Mouse (Mus musculus) limb, embryonic 11.5 days (tissue): Measurements from ENCODE around the gene Kcnk5. TPM values are rescaled to one million over a fixed set of nuclear protein-coding genes. Genes with fewer than 3 reads are reported as not detected.

Experiments
- ATAC-seq: fragments of 200-750 bp; cut with Nextera tagmentation; 2 replicates; pipeline ENCODE4 v1.8.0; 2017; ENCODE audit warnings: low read depth; ENCODE audit not compliant: insufficient number of reproducible peaks, low FRiP score, low TSS enrichment
- DNase-seq: peaks from one replicate; pipeline ENCODE4 v3.0.0-alpha.2; 2015; ENCODE audit warnings: low spot score
- H3K27ac ChIP-seq: fragments of 300-500 bp; sonication (generic); replicated peaks from 2 replicates; pipeline ENCODE4 v1.5.1; 2014; ENCODE audit warnings: low read depth, mild to moderate bottlenecking, low read length
- H3K27me3 ChIP-seq: fragments of 300-500 bp; sonication (generic); 2 replicates; pipeline ENCODE4 v1.6.1; 2014; ENCODE audit warnings: mild to moderate bottlenecking, low read length, mixed read lengths; ENCODE audit not compliant: control insufficient read depth, insufficient read depth
- H3K36me3 ChIP-seq: fragments of 300-500 bp; sonication (generic); 2 replicates; pipeline ENCODE4 v1.6.1; 2014; ENCODE audit warnings: mild to moderate bottlenecking, low read length, moderate library complexity, mixed read lengths; ENCODE audit not compliant: control insufficient read depth, insufficient read depth
- H3K4me1 ChIP-seq: fragments of 300-500 bp; sonication (generic); 2 replicates; pipeline ENCODE4 v1.6.1; 2014; ENCODE audit warnings: low read length, mixed read lengths; ENCODE audit not compliant: control insufficient read depth, insufficient read depth
- H3K4me2 ChIP-seq: fragments of 300-500 bp; sonication (generic); 2 replicates; pipeline ENCODE4 v1.6.1; 2014; ENCODE audit warnings: low read depth, mild to moderate bottlenecking, moderate library complexity; ENCODE audit not compliant: severe bottlenecking
- H3K4me3 ChIP-seq: fragments of 300-500 bp; sonication (generic); 2 replicates; pipeline ENCODE4 v1.5.1; 2014; ENCODE audit warnings: low read depth, low read length
- H3K9ac ChIP-seq: fragments of 300-500 bp; sonication (generic); 2 replicates; pipeline ENCODE4 v1.6.1; 2014; ENCODE audit warnings: mild to moderate bottlenecking, low read length
- H3K9me3 ChIP-seq: fragments of 300-500 bp; sonication (generic); 2 replicates; pipeline ENCODE4 v1.6.1; 2016; ENCODE audit warnings: low read length; ENCODE audit not compliant: control insufficient read depth
- WGBS: fragments of 180-500 bp; shearing (Covaris S2); extraction: QIAGEN DNeasy Blood & Tissue Kit; methylation state at CpG from one replicate; pipeline ENCODE4 v1.1.7; 2014; 5-methylcytosine and 5-hydroxymethylcytosine counted together
- polyA plus RNA-seq: library from polyadenylated mRNA; unstranded; fragments of >200 nt; fragmentation: Nextera tagmentation; extraction: Ambion mirVana; gene quantifications from 2 replicates; pipeline ENCODE4 v1.2.1, GENCODE M21; 2014

The Kcnk5 gene
- polyA plus RNA-seq, 1 experiment from 2014 or later, result 5.2 TPM

DNA sequence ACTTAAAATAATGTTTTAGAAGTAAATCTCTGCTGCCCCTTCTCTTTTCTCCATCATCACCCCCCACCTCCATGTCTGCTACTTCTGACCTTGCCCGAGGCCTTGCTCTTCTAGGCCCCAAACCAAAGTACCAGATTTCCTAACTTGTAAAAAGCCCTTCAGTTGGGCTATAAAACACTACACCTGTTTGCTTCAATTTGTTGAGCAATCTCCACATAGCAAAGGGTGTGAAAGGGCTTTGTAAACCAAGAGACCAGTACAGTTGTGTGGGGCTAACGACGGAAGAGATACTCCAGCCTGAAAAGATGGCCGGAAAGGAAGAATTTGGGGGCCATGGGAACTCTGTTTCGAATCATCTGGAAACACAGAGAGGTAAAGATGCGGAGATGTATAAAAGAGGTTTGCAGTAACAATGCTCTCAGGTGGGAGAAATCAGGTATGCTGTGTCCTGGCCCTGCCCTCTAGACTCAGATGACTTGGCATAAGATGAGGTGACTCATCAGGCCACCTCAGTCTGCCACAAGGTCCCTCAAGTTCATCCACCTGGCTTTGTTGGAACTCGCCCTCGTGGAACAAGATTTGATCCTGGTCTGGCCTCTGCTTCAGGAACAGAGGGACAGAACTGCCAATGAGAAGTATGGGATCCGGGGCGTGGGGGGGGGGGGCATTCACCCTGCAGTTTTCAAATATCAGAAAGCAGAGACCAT is 46.5 kb downstream of the Kcnk5 start:
- H3K36me3 ChIP-seq, result no peaks in the 10 kb centered on the region
- no peak for DNase-seq
- WGBS, result 83% methylated on average over 10 of the region's 10 CpGs
- no peak overlapping the region for H3K9ac ChIP-seq
- no peaks in the 10 kb centered on the region; the same call in 1 of the 2 replicates for H3K4me1 ChIP-seq
- no peaks in the 10 kb centered on the region for H3K27me3 ChIP-seq
- ATAC-seq, result no peak
- no peaks in the 10 kb centered on the region for H3K9me3 ChIP-seq
- no peak overlapping the region for H3K27ac ChIP-seq
- H3K4me3 ChIP-seq, result no peak overlapping the region
- H3K4me2 ChIP-seq, result no peak overlapping the region

DNA sequence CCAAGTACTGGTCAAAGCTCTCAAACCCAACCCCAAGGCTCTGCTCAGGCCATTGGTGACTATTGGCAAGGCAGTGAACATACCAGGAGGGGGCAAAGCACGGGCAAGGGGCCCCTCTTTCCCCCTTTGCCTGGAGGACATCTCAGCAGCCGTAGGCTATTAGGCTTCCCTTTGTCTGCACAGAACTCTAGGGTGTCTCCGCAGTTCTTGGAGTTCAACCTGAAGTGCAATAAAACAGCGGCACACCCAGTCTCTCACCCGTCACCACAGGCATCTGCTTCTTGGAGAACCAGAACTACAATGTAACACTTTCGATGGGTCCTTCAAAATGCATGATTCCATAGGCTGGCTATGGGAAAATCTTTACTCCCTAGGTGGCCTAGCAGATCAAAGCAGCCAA is 53.4 kb downstream of the Kcnk5 start:
- no peaks in the 10 kb centered on the region for H3K27me3 ChIP-seq
- no peak overlapping the region for H3K4me2 ChIP-seq
- H3K36me3 ChIP-seq, result no peaks in the 10 kb centered on the region
- H3K9ac ChIP-seq, result no peak overlapping the region
- H3K4me1 ChIP-seq, result no peaks in the 10 kb centered on the region
- no peak for DNase-seq
- H3K9me3 ChIP-seq, result no peaks in the 10 kb centered on the region
- no peak for ATAC-seq
- H3K27ac ChIP-seq, result no peak overlapping the region
- WGBS, result 77% methylated on average over 6 of the region's 6 CpGs
- no peak overlapping the region for H3K4me3 ChIP-seq

DNA sequence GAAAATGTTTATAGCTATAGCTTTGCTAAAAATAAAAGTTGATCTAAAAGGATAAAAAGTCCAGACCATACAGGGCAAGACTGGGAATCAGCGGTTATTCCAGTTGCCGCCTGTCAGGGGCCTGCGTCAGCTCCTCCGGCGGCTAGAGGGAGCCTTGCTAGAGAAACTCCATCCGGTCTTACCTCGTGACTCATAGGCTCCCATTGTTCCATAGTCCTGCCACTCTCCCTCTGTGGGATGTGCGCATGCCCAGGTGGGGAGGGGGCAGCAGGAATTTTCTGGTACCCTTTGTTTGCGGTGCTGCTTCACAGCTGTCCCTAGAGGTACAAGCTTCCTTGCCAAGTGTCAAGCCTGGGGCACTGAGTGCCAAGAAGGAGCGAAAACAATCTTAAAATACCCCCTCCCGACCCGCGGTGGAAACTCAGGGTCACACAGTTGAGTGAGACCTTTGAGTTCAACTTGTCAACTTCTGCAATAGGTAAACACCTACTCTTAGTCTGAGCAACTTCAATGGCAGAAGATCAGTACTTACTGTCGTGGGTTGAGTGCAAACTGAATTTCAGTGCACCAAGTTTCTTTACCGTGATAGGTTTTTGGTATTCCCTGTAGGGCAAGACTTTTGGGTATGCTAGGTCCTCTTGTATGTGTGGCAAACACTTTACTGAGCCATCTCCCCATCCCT is 54.1 kb downstream of the Kcnk5 start:
- DNase-seq (no peak), ATAC-seq (no peak)
- H3K27me3 ChIP-seq, result no peaks in the 10 kb centered on the region
- WGBS, result 78% methylated on average over 15 of the region's 15 CpGs
- no peak overlapping the region for H3K9ac ChIP-seq
- H3K27ac ChIP-seq, result no peak overlapping the region
- H3K4me1 ChIP-seq, result no peaks in the 10 kb centered on the region
- H3K36me3 ChIP-seq, result no peaks in the 10 kb centered on the region
- H3K4me3 ChIP-seq, result no peak overlapping the region
- H3K4me2 ChIP-seq, result no peak overlapping the region
- no peaks in the 10 kb centered on the region for H3K9me3 ChIP-seq

DNA sequence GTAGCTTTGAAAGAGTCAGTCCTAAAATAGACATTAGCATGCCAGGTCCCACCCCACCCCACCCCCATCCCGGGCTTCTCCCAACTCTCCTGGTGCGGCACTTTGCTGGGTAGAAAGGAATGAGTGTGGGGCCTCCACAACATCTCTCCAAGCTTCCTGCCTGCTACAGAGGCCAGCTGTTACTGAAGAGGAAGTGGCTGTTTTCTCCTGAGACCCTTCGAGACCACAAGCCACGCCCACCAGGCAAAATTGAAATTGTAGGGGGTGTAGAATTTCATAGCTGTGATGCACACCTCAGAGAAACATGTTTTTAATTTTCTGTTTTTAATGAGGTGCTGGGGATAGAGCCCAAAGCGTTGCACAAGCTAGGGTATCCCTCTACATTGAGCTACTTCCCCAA is 60.7 kb downstream of the Kcnk5 start:
- Histone ChIP-seq H3K4me3 (no peak overlapping the region), H3K9me3 (no peaks in the 10 kb centered on the region), H3K4me2 (no peak overlapping the region), H3K4me1 (0 out of 2 replicates have a peak, but pooled peaks cover 2% of the 10 kb centered on the region), H3K9ac (no peak overlapping the region), H3K27me3 (no peaks in the 10 kb centered on the region), H3K27ac (no peak overlapping the region), H3K36me3 (no peaks in the 10 kb centered on the region)
- WGBS, result 40% methylated on average over 5 of the region's 5 CpGs
- ATAC-seq (no peak), DNase-seq (no peak)

DNA sequence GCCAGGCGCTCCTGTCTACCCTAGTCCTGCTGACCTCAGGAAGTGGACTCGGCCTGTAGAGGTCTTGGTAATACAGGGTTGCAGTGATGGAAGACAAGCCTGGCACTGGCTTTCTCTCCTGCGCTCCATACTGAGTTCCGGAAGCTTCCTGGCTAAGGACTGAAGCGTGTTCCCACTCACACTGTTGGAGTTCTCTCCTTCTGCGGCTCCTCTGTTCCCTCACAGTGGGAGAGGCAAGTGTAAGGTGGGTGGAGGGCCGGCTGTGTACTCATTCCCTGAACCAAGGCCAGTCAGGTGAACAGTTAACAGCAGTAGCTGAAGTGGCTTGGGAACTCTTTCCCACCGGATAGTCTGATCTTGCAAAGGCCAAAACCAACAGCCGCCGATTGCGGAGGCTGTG is 61.6 kb downstream of the Kcnk5 start:
- no peak overlapping the region for H3K9ac ChIP-seq
- ATAC-seq, result no peak
- 93% methylated on average over 11 of the region's 11 CpGs for WGBS

DNA sequence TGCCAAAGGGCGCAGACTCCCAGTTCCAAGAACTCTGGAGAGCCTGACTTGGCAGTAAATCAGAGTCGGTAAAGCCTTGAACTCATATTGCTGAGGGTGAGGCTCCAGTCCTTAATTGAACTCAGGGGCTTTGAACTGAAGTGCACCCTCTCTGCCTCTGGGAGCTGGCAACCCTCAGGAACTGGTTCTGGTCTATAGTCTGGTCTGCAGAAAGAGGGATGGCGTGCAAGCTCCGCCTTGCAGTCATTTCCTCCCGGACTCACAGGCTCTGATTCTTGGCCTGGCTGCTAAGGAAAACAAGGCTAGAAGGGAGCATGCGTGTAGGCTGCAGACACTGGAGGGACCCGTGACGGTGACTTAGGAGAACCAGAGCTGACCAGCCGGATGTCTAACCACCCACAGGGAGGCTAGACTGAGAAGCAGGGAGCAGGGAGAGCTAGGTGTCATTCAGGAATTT is 65.4 kb downstream of the Kcnk5 start:
- Histone ChIP-seq H3K27ac (no peak overlapping the region), H3K36me3 (no peaks in the 10 kb centered on the region), H3K4me2 (no peak overlapping the region), H3K9me3 (no peaks in the 10 kb centered on the region), H3K27me3 (no peaks in the 10 kb centered on the region), H3K4me3 (no peak overlapping the region), H3K4me1 (0 out of 2 replicates have a peak, but pooled peaks cover 2% of the 10 kb centered on the region), H3K9ac (no peak overlapping the region)
- DNase-seq, result peak; percentile 41
- ATAC-seq, result no peak
- 29% methylated on average over 9 of the region's 9 CpGs for WGBS

More for the DNA sequence above, 61.6 kb downstream of the Kcnk5 start:
- DNase-seq, result no peak
- Histone ChIP-seq H3K27me3 (no peaks in the 10 kb centered on the region), H3K4me1 (0 out of 2 replicates have a peak, but pooled peaks cover 2% of the 10 kb centered on the region), H3K4me3 (no peak overlapping the region), H3K9me3 (no peaks in the 10 kb centered on the region), H3K36me3 (no peaks in the 10 kb centered on the region), H3K27ac (no peak overlapping the region), H3K4me2 (no peak overlapping the region)

DNA sequence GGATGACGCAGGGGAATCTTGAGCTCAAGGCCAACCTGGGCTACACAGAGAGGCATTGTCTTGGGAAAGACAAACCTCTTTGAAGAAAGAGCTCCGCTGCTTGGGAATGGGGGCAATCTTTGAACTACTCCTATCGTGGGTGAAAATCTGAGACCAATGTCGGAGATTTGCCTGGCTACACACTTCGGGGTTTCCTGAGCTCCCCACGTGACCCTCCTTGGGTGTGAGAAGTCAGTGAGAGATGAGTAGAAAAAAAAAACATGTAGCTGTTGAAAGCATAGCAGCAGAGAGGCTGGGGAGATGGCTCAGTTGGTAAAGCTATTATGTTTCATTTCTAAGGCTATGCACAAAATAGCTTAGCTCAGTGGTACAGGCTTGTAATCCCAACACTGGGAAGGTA is 66.7 kb downstream of the Kcnk5 start:
- WGBS, result 86% methylated on average over 6 of the region's 6 CpGs
- H3K4me1 ChIP-seq, result 0 out of 2 replicates have a peak, but pooled peaks cover 2% of the 10 kb centered on the region
- ATAC-seq (no peak), DNase-seq (no peak)
- H3K36me3 ChIP-seq, result no peaks in the 10 kb centered on the region
- no peak overlapping the region for H3K4me2 ChIP-seq
- no peaks in the 10 kb centered on the region for H3K9me3 ChIP-seq
- H3K27me3 ChIP-seq, result no peaks in the 10 kb centered on the region
- no peak overlapping the region for H3K9ac ChIP-seq
- H3K4me3 ChIP-seq, result no peak overlapping the region
- H3K27ac ChIP-seq, result no peak overlapping the region

DNA sequence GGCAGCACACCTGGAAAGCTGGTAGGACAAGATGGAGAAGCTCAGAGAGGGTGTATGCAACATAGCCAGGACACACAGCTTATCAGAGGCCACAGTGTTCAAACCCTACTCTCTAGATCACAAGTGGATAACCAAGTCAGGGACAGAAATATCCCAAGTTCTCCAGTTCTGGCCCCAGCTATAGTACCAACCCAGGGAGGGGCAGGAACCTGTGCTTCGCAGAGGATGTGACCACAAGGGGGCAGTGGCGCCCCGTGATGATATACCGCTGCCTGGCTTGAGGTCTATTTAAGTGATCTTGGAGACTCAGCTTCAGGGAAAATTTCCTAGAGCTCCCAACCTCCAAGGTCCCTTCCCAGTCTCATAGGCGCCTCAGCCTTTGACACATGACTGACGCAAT is 67.6 kb downstream of the Kcnk5 start:
- Histone ChIP-seq H3K4me3 (no peak overlapping the region), H3K27ac (no peak overlapping the region), H3K4me2 (no peak overlapping the region), H3K27me3 (no peaks in the 10 kb centered on the region), H3K9me3 (no peaks in the 10 kb centered on the region), H3K9ac (no peak overlapping the region), H3K36me3 (no peaks in the 10 kb centered on the region), H3K4me1 (0 out of 2 replicates have a peak, but pooled peaks cover 2% of the 10 kb centered on the region)
- DNase-seq, result peak; percentile 92
- ATAC-seq, result peak; percentile 79; the same call in 1 of the 2 replicates
- WGBS, result 5% methylated on average over 6 of the region's 6 CpGs
